ENCODE assay signal across 17 mouse cellular contexts in the genomic region with DNA sequence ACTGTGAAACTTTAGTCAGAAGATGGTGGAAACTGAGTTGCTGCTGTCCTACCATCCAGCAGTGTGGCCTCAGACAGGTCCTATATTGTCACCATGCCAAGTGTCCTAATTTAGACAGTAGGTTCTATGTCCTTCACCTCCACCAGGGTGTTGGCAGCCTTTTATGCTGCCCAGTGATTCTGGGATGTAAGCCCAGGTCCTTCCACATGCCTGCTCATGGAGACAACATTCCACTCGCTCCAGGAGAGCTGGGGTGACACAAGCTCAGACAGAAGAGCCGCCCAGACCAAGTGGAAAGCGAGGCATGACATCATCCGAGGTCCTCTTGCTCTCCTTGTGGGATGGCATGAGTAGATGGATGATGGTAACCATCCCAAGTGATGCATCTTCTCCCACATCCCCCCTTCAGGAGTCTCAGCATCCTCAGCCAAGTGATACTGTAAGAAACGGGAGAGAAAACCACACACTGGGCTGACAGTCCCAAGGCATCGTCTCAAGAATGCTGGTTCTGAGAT. TPM values are rescaled to one million over a fixed set of nuclear protein-coding genes. Genes with fewer than 3 reads are reported as not detected.
DNase-seq lines count a peak whose midpoint lies in the region; ATAC-seq and TF ChIP-seq lines count a peak whose summit lies in the region.
"Had no signal": no experiment of that assay in that cellular context is flagged by ENCODE, and none has a peak within 500 bp of the region (broad histone marks: within the 10 kb centered on the region; RNA-seq: fewer than 3 reads in every experiment).

No protein-coding gene starts in this region.

- no peaks in the 10 kb centered on the region for H3K9me3 ChIP-seq in hindbrain, embryonic 14.5 days (ENCODE audit: control insufficient read depth, low read length)
- H3K9me3 ChIP-seq in hindbrain, embryonic 10.5 days, result no peaks in the 10 kb centered on the region
- no peaks in the 10 kb centered on the region for H3K9me3 ChIP-seq in liver, embryonic 12.5 days (replicated peaks)
- H3K9me3 ChIP-seq: liver, embryonic 15.5 days had no signal

- TF ChIP-seq EP300 in heart, adult 2 months (IDR thresholded peaks at IDR 0.05; ENCODE audit: insufficient read depth, low read depth, low read length), result peak; percentile 83

- no peaks in the 10 kb centered on the region for H3K4me1 ChIP-seq in hindbrain, embryonic 14.5 days (replicated peaks; ENCODE audit: control insufficient read depth, insufficient read depth, low read length)
- H3K4me1 ChIP-seq in hindbrain, embryonic 10.5 days (replicated peaks), result no peaks in the 10 kb centered on the region
- peaks cover 5% of the 10 kb centered on the region; the same call in 1 of the 2 replicates for H3K4me1 ChIP-seq in heart, adult 2 months (ENCODE audit: control insufficient read depth, insufficient read depth, low read length)
- 0 out of 2 replicates have a peak, but pooled peaks cover 9% of the 10 kb centered on the region for H3K4me1 ChIP-seq in liver, embryonic 12.5 days
- H3K4me1 ChIP-seq: liver, embryonic 15.5 days had no signal

- ATAC-seq in hindbrain, embryonic 14.5 days (ENCODE audit: low FRiP score), result 0 out of 2 replicates have a peak, but pooled peaks have one; percentile 29
- ATAC-seq in liver, embryonic 12.5 days, result no peak

- H3K27ac ChIP-seq in hindbrain, embryonic 14.5 days, result no peak overlapping the region
- no peak overlapping the region for H3K27ac ChIP-seq in hindbrain, embryonic 10.5 days
- peak overlapping the region; percentile 67 for H3K27ac ChIP-seq in heart, adult 2 months
- H3K27ac ChIP-seq in liver, embryonic 12.5 days, result no peak overlapping the region
- H3K27ac ChIP-seq: liver, embryonic 15.5 days had no signal

- no peaks in the 10 kb centered on the region for H3K27me3 ChIP-seq in hindbrain, embryonic 14.5 days (ENCODE audit: control insufficient read depth, insufficient read depth, low read length)
- no peaks in the 10 kb centered on the region for H3K27me3 ChIP-seq in hindbrain, embryonic 10.5 days (ENCODE audit: insufficient read depth, poor library complexity, severe bottlenecking)
- H3K27me3 ChIP-seq in heart, adult 2 months (ENCODE audit: control insufficient read depth, insufficient read depth, low read length), result no peaks in the 10 kb centered on the region
- no peaks in the 10 kb centered on the region for H3K27me3 ChIP-seq in liver, embryonic 12.5 days (replicated peaks)
- H3K27me3 ChIP-seq: liver, embryonic 15.5 days had no signal

- TF ChIP-seq POLR2A in heart, adult 2 months (IDR thresholded peaks at IDR 0.05; ENCODE audit: insufficient read depth, low read depth, low read length), result 0 out of 2 replicates have a peak, but pooled peaks have one; percentile 22

- H3K36me3 ChIP-seq in hindbrain, embryonic 14.5 days (replicated peaks; ENCODE audit: control insufficient read depth, insufficient read depth), result peaks cover 31% of the 10 kb centered on the region
- peaks cover 71% of the 10 kb centered on the region for H3K36me3 ChIP-seq in hindbrain, embryonic 10.5 days
- H3K36me3 ChIP-seq in heart, adult 2 months (ENCODE audit: control insufficient read depth, insufficient read depth, low read length), result no peaks in the 10 kb centered on the region; the same call in 1 of the 2 replicates
- H3K36me3 ChIP-seq in liver, embryonic 12.5 days, result peaks cover 41% of the 10 kb centered on the region

- WGBS in hindbrain, embryonic 14.5 days, result 90% methylated on average over 6 of the region's 6 CpGs
- WGBS in hindbrain, embryonic 10.5 days, result 90% methylated on average over 6 of the region's 6 CpGs
- 63% methylated on average over 6 of the region's 6 CpGs for WGBS in heart, adult 2 months
- WGBS in liver, embryonic 12.5 days (ENCODE audit: insufficient replicate concordance), result 63% methylated on average over 6 of the region's 6 CpGs

- H3K4me2 ChIP-seq in hindbrain, embryonic 14.5 days (replicated peaks), result no peak overlapping the region
- H3K4me2 ChIP-seq in liver, embryonic 12.5 days, result no peak overlapping the region
- H3K4me2 ChIP-seq: liver, embryonic 15.5 days had no signal

- DNase-seq in hindbrain, embryonic 14.5 days (ENCODE audit: low spot score), result no peak
- no peak for DNase-seq in hindbrain, embryonic 10.5 days (ENCODE audit: low spot score)
- peak; percentile 75 to 83 for DNase-seq in cerebellum, adult 18-20 months
- peak in 1 of 2 experiments; percentile 76 for DNase-seq in heart, adult 2 months
- DNase-seq in heart, postnatal 10 days, result peak; percentile 72 to 86
- no peak for DNase-seq in thymus, postnatal 25 days
- DNase-seq in adrenal gland, postnatal 36 days, result no peak
- DNase-seq: B cell, adult 2 months; kidney, adult 2 months; lung, postnatal 36 days; right cerebral cortex, adult 18-20 months had no signal

- no peak overlapping the region for H3K9ac ChIP-seq in hindbrain, embryonic 14.5 days
- H3K9ac ChIP-seq in heart, adult 2 months (ENCODE audit: low read depth, low read length), result no peak overlapping the region
- no peak overlapping the region for H3K9ac ChIP-seq in liver, embryonic 12.5 days
- H3K9ac ChIP-seq: liver, embryonic 15.5 days had no signal

- intact Hi-C loops in heart, adult 2 months (cut with DNase I), result no loop called here
- intact Hi-C loops in heart, postnatal 10 days (cut with DNase I), result no loop called here

- H3K4me3 ChIP-seq in hindbrain, embryonic 14.5 days (replicated peaks; ENCODE audit: low read length), result no peak overlapping the region
- no peak overlapping the region for H3K4me3 ChIP-seq in hindbrain, embryonic 10.5 days
- no peak overlapping the region for H3K4me3 ChIP-seq in heart, adult 2 months
- no peak overlapping the region for H3K4me3 ChIP-seq in liver, embryonic 12.5 days
- H3K4me3 ChIP-seq: liver, embryonic 15.5 days had no signal

- TF ChIP-seq CTCF in heart, adult 2 months (IDR thresholded peaks at IDR 0.05), result peak; percentile 39

- H3K79me2 ChIP-seq in heart, adult 2 months (replicated peaks; ENCODE audit: control insufficient read depth, insufficient read depth, low read length), result no peaks in the 10 kb centered on the region

RNA-seq across cellular contexts. Expression of a gene that starts 24.7 kb away (rescaled TPM):
- polyA plus RNA-seq in hindbrain, embryonic 14.5 days (2014; fragmentation: Nextera tagmentation; extraction: Ambion mirVana), result not detected in 2 replicates
- polyA plus RNA-seq in hindbrain, embryonic 10.5 days (2016; fragmentation: Nextera tagmentation; extraction: Ambion mirVana), result not detected in 2 replicates
- under 1 TPM; 0.08 to 0.50 TPM for total RNA-seq in heart, adult 2 months (2021)
- 0.78 and 0.85 TPM in 2 replicates for polyA plus RNA-seq in heart, adult 2 months (2012; rRNA removed)
- total RNA-seq in heart, postnatal 10 days (2021), result under 1 TPM; 0.12 to 0.37 TPM
- polyA plus RNA-seq in liver, embryonic 12.5 days (2016; fragmentation: Nextera tagmentation; extraction: Ambion mirVana), result not detected in 2 replicates
- not detected for total RNA-seq in adrenal gland, postnatal 36 days (2021)
- total RNA-seq: adrenal gland, postnatal 4 days; ES-E14; left cerebral cortex, postnatal 14 days had no signal
- polyA plus RNA-seq: cortical plate, adult 2 months; liver, embryonic 15.5 days had no signal

Comparison
In these comparisons a context has a peak if more than half of its experiments do, and no peak if none do; other contexts are left out.
1. DNase-seq: peak in cerebellum, adult 18-20 months (2 of 2) and heart, postnatal 10 days (2 of 2); none in hindbrain, embryonic 14.5 days (single experiment), hindbrain, embryonic 10.5 days (single experiment), thymus, postnatal 25 days (single experiment) and adrenal gland, postnatal 36 days (0 of 2).